Mouse (Mus musculus) bone marrow, adult 2 months (tissue): ENCODE results near the gene Ttll12.

Source experiments
- CTCF ChIP-seq: fragments of 200-500 bp; IDR thresholded peaks from 2 replicates; pipeline ENCODE4 v1.5.1; 2011; ENCODE audit warnings: low read length, control low read depth; ENCODE audit not compliant: control insufficient read depth, insufficient read depth
- POLR2A ChIP-seq: fragments of 200-500 bp; IDR thresholded peaks from 2 replicates; pipeline ENCODE4 v1.6.1; 2011; ENCODE audit warnings: low read depth, mild to moderate bottlenecking, control low read depth, low read length, borderline replicate concordance; ENCODE audit not compliant: control insufficient read depth

DNA sequence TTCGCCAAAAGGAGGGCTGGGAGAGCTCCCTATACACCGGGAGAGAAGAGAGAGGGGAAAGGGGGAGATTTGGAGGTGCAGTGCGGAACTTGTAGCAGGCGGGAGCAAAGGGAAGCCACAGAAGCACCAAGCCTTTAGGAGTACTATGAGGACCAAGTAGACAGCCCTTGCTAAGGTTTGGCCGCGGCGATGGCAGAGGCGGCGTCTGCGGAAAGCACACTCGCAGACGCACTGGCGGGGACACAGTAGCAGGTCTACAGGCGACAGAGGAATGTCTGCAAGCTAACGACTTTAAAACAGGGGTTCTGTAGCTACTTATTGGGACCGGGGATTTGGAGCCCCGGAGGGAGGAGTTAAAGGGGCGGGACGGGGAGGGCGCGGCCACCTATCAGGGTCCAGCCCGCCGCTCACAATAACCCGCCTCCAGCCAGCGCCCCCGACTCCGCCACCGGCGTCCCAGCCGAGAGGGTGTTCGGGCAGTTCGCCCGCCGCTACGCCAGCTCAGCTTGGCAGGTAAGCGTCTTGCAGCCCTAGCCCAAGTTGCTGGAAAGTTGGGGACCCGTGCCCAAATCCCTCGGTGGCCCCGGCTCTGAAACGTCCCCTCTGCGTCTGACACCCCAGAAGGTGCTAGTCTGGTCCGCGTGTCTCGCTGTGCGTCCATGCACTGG, 68.4 kb downstream of the Ttll12 start, which contains the start of gene Bik:
- no peak for TF ChIP-seq CTCF
- TF ChIP-seq POLR2A, result no peak; the same call in 1 of the 2 replicates
